Mouse (Mus musculus) testis, adult 2 months (tissue): ENCODE measurements around the gene Shld2.

Experiments used
- CTCF ChIP-seq: fragments of 200-500 bp; IDR thresholded peaks from 2 replicates; pipeline ENCODE4 v1.5.1; 2012; ENCODE audit warnings: low read depth, mild to moderate bottlenecking, inconsistent platforms, low read length, moderate library complexity; ENCODE audit not compliant: control insufficient read depth, insufficient read depth, insufficient replicate concordance
- POLR2A ChIP-seq: fragments of 200-500 bp; IDR thresholded peaks from 2 replicates; pipeline ENCODE4 v1.6.1; 2012; ENCODE audit warnings: low read depth, mild to moderate bottlenecking, inconsistent platforms, low read length, moderate library complexity; ENCODE audit not compliant: control insufficient read depth

- TF ChIP-seq POLR2A: no peak
- TF ChIP-seq CTCF: no peak
Measured at GRCm38 (mm10) chr14:34288396-34288795, 21.9 kb downstream of the Shld2 start.
